Comparison of ENCODE assay signal across 8 mouse cellular contexts in genomic region chr6:49208297-49208930, GRCm38 (mm10). TPM values are rescaled to one million over a fixed set of nuclear protein-coding genes. Genes with fewer than 3 reads are reported as not detected.
A peak's percentile ranks its signal among the peaks of the same experiment; 100 is the strongest.
DNase-seq lines count a peak whose midpoint lies in the region; ATAC-seq and TF ChIP-seq lines count a peak whose summit lies in the region.

No protein-coding gene starts in this region.

- 35% methylated on average over 8 of the region's 8 CpGs for WGBS in heart, embryonic 12.5 days

- in situ Hi-C loops in ES-E14 (cut with MboI; ENCODE audit: low sequenced_read_pairs in 2 of 2, unreplicated experiment in 2 of 2): no loop called here

- intact Hi-C loops in heart, postnatal 14 days (cut with DNase I): loop anchor here (2.0 kb wide), 1 partner anchor 152 kb away; no protein-coding TSS in a partner anchor

- DNase-seq in heart, adult 8-10 months (ENCODE audit: low spot score): no peak
- DNase-seq in ES-E14 (ENCODE audit: low read depth, low spot score): no peak
- DNase-seq in heart, postnatal 14 days: peak; percentile 27 to 43
- DNase-seq in lung, postnatal 14 days: peak; percentile 34
- DNase-seq in right cerebral cortex, adult 18-20 months: no peak
- DNase-seq in frontal cortex, postnatal 14 days (ENCODE audit: low spot score in 2 of 2): no peak
- DNase-seq in adrenal gland, adult (ENCODE audit: inconsistent age in 2 of 2, low spot score in 1 of 2): no peak

- H3K4me3 ChIP-seq in heart, embryonic 12.5 days: peak overlapping the region; percentile 14
- peak overlapping the region; percentile 26 to 41; a peak in 3 of 4 replicates for H3K4me3 ChIP-seq in ES-E14 (ENCODE audit: insufficient read depth in 1 of 2, low read depth in 1 of 2, low read length in 2 of 2, poor library complexity in 1 of 2, severe bottlenecking in 1 of 2)

- peak overlapping the region; percentile 54 for H3K4me2 ChIP-seq in heart, embryonic 12.5 days

- ATAC-seq in heart, embryonic 12.5 days (ENCODE audit: insufficient number of reproducible peaks, low FRiP score): no peak

- H3K4me1 ChIP-seq in heart, embryonic 12.5 days (replicated peaks): peaks cover 47% of the 10 kb centered on the region
- peaks cover 6 to 15% of the 10 kb centered on the region in 2 experiments for H3K4me1 ChIP-seq in ES-E14 (ENCODE audit: control insufficient read depth in 2 of 2, insufficient read depth in 2 of 2, low read length in 2 of 2, poor library complexity in 1 of 2)

- H3K9ac ChIP-seq in heart, embryonic 12.5 days: peak overlapping the region; percentile 18; the same call in 1 of the 2 replicates
- H3K9ac ChIP-seq in ES-E14 (ENCODE audit: insufficient read depth, low read depth, low read length, poor library complexity, severe bottlenecking): no peak overlapping the region; the same call in 1 of the 2 replicates

- H3K9me3 ChIP-seq in heart, embryonic 12.5 days (replicated peaks): no peaks in the 10 kb centered on the region
- H3K9me3 ChIP-seq in ES-E14 (ENCODE audit: control insufficient read depth, insufficient read depth, low read depth, low read length): no peaks in the 10 kb centered on the region

- peaks cover 32% of the 10 kb centered on the region for H3K36me3 ChIP-seq in heart, embryonic 12.5 days
- peaks cover 2% of the 10 kb centered on the region; the same call in 1 of the 2 replicates for H3K36me3 ChIP-seq in ES-E14 (ENCODE audit: control insufficient read depth, insufficient read depth, low read length, poor library complexity, severe bottlenecking)

- H3K27me3 ChIP-seq in heart, embryonic 12.5 days (replicated peaks): no peaks in the 10 kb centered on the region

- H3K27ac ChIP-seq in heart, embryonic 12.5 days (ENCODE audit: poor library complexity, severe bottlenecking): peak overlapping the region; percentile 73
- no peak overlapping the region for H3K27ac ChIP-seq in ES-E14 (ENCODE audit: insufficient read depth, low read depth, low read length, poor library complexity, severe bottlenecking)

TF ChIP-seq in ES-E14, 5 proteins besides CTCF, POLR2A, EP300 and RAD21:
- no peak for TF ChIP-seq CHD2 (IDR thresholded peaks at IDR 0.05; ENCODE audit: low read depth, low read length)
- TF ChIP-seq MAFK (IDR thresholded peaks at IDR 0.05; ENCODE audit: insufficient read depth, low read depth, low read length): no peak

RNA-seq across cellular contexts. Expression of gene Igf2bp3, which starts 6.3 kb away (rescaled TPM):
- 68.6 and 69.2 TPM in 2 replicates for polyA plus RNA-seq in heart, embryonic 12.5 days (2016; fragmentation: Nextera tagmentation; extraction: Ambion mirVana)
- not detected for total RNA-seq in heart, adult 8-10 months (2022)
- total RNA-seq in ES-E14 (2012; rRNA removed): 20.0 and 32.8 TPM in 2 replicates
- total RNA-seq in heart, postnatal 14 days (2021): 1 to 10 TPM in 1 of 2 experiments, under 1 TPM in 1; 0.93 to 1.6 TPM

RNA-seq across cellular contexts. Expression of gene Tra2a, which starts 55.4 kb away (rescaled TPM):
- polyA plus RNA-seq in heart, embryonic 12.5 days (2016; fragmentation: Nextera tagmentation; extraction: Ambion mirVana): 72.2 and 72.5 TPM in 2 replicates
- 10 to 100 TPM; 20.0 to 27.3 (median 24.3) TPM for total RNA-seq in heart, adult 8-10 months (2022)
- 105 and 136 TPM in 2 replicates for total RNA-seq in ES-E14 (2012; rRNA removed)
- 10 to 100 TPM; 30.9 to 42.3 TPM for total RNA-seq in heart, postnatal 14 days (2021)

Comparison
In these comparisons a context has a peak if more than half of its experiments do, and no peak if none do; other contexts are left out.
1. DNase-seq: peak in heart, postnatal 14 days (2 of 2) and lung, postnatal 14 days (single experiment); none in heart, adult 8-10 months (single experiment), ES-E14 (single experiment), right cerebral cortex, adult 18-20 months (single experiment), frontal cortex, postnatal 14 days (0 of 2) and adrenal gland, adult (0 of 2).